Mouse (Mus musculus) left cerebral cortex, adult 8-10 months (tissue): ENCODE results near the gene Zfand6. TPM values are rescaled to one million over a fixed set of nuclear protein-coding genes. Genes with fewer than 3 reads are reported as not detected.

ENCODE experiments used
- DNase-seq, 2 experiments: peaks; one replicate each; pipeline ENCODE4 v3.0.0; 2022; ENCODE audit warnings: low spot score in 2 of 2
- total RNA-seq, 4 experiments: library from RNA; stranded (reverse); gene quantifications; 2 replicates each; pipeline ENCODE4 v1.2.4; 2022

Gene Zfand6
- 10 to 100 TPM; 59.2 to 83.4 (median 70.9) TPM for total RNA-seq

DNA sequence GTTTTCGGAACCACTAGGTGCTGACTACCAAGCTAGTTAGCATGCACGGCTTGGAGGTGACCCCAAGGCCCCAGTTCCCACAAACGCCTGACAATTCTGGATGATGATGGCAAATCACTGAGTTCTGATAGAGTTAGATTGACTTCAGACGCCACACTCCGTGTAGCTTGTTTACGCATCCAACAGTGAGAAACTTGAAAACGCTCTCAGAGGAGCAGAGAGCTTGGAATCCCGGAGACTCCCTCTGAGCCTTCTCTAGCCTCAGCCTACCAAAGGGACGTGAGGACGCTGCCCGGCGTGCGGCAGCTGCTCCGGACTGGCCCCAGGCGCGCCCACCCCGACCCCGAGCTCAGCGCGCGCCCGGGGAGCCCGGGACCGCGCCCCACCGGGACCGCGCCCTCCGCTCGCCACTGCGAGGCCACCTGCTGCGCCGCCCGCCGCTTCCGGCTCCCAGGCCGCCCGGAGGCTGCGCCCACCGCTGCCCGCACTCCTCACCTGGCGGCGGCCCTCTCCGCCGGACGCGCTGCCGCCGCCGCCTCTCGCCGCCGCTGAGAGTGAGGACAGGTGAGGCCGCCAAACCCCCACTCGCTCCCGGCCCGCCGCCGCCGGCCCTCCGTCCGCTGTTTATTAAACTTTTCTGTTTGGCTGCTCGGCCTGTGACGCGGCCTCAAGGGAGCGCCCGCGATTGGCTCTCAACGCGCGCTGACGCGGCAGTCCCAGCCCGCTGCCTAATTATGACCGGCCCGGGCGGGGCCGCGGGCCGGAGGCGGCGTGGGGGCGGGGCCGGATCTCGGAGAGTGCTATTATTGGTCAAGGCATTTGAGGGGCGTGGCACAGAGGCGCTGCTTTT, at the start of gene Zfand6:
Gene Zfand6 (minus strand): TSS at position 709 of the 850 bp plus-strand sequence.
- peak; percentile 96 to 98 for DNase-seq

DNA sequence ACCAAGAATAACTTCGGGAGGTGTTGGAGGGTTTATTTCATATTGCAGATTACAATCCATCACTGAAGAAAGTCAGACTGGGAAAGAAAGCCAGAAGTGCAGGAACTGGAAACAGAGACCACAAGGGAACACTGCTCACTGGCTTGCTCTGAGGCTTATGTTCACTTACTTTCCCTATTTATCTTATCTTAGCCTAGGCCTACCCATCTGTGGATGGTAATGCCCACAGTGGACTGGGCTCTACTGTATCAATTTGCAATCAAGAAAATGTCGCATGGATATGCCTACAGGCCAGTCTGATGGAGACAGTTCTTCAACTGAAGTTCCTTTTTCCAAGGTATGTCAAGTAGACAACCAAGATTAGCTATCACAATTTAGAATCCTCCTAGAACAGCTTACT, 47.0 kb upstream of the Zfand6 start:
- no peak for DNase-seq

DNA sequence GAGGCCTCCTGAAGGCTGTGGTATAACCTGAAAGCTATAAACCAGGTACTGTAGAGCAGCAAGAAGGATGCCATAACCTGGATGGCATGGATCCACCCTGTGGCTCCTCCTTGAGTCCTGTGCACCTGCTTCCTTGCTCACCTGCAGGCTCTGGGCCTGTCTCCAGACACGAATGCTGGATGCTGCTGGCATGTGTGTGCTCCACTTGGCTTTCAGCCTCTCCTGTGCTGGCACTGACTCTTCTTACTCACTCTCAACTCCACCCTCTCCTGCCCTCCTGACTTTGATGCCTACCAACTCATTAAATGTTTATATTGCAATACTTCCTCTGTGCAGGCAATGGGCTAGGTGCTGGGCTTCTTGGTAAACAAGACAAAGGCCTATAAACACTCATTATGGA, 43.3 kb upstream of the Zfand6 start:
- DNase-seq, result no peak

DNA sequence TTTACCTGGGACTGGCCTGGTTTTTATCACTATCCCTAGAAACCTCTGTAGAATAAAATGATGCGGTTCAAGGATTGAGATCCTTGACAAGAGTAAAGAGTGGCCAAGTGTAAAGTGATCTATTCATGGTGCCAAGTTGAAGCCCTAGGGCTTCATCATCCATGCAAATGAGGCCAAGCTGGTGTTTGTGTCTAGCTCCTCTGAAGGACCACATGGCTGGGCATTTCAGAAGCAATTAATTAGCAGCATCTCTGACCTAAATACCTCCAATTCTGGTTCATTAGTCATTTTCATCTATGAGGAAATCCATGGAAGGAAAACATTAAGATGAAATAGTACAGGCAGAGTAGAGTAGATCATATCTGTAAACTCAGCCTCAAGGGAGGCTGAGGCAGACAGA, 42.3 kb upstream of the Zfand6 start:
- no peak for DNase-seq

DNA sequence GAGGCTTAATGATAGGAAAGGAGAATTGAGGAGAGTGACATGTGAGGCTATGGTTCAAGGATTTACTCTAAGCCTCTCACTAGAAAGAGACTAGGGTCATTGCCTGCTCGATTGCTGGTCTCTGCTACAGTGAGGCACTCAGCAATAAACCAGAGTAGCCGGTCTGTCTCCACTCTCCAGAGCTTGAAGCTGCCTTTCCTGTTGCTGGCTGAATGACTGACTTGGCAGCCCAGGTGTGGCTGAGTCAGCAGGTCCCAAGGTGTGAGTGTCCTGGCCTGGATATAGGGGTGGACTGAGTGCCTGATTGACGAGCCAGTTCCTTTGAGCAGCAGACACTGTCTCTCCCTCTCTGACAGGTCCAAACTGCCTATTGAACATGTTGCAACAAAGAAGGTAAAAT, 41.3 kb upstream of the Zfand6 start:
- no peak for DNase-seq

DNA sequence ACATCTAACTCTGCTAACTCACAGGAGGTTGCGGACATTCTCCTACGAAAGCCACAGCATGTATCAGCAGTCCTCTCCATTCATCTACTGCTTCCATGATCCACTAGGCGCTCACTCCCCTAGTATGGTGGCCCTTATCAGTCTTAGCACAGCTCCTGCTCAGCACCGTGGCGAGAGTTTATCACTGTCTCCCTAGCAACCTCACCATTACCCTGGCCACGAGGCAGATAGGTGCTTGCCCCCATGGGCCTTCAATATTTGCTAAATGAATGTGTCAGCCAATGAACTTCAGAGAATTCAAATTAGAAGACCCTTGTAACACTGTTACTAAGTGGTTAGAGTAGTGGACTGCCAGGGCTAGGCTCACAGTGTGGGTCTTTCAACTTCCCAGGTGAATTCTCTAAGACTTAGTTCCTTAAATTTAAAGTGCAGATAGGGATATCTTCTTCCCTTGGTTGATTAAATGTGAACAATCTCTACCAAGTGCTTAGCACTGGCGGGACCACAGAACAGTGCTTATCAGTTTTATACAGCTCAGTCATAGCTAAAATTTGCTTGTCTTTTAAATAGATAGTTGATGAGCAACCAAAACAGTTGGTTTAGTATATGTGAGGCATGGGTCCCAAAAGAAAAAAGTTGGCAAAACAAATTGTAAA, 33.2 kb upstream of the Zfand6 start:
- no peak for DNase-seq

DNA sequence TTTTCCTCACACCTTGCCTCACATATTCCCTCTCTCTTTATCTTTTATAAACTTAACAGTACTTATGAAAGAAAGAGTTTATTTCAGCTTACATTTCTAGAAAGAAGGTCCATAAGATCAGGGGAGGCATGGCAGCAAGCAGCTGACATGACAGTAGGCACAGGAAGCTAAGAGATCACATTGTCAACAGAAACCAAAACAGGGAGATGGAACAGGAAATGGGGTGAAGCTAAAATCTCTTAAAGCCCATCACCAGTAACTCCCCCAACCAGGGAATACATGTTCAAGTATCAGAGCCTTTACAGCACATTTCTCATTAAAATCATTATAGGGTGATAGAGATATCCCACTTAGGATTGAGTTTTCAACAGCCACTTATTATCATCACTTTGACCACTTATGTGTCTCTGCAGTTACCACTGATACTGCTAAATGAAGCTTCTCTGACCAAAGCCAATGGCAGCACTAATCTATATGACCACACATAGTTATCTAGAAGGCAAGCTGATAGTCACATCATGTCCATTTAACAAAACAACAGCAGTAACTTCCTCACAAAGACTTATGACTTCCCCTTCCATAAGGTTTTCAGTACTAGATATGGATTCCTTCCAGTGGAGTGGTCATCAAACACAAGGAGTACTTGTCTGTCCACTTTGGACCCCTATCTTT, 20.7 kb upstream of the Zfand6 start:
- no peak for DNase-seq

DNA sequence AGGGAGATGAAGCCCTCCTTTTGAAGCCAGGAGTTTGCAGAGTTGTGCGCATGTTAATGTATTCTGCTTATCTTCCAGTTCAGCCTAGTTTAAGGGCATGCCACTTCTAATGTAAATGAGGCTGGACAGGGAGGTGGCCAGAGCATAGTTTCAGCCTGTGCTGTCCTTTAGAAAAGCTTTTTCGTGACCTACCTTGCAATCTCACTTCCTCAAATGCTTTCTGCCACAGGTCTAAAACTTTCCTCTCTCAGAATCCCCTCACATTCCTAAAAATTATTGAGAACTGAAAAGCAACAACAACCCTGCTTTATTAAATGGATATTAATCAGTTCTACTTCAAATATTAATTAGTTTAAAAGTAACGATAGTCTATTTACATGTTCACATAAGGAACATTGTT, 17.1 kb upstream of the Zfand6 start:
- DNase-seq, result no peak

DNA sequence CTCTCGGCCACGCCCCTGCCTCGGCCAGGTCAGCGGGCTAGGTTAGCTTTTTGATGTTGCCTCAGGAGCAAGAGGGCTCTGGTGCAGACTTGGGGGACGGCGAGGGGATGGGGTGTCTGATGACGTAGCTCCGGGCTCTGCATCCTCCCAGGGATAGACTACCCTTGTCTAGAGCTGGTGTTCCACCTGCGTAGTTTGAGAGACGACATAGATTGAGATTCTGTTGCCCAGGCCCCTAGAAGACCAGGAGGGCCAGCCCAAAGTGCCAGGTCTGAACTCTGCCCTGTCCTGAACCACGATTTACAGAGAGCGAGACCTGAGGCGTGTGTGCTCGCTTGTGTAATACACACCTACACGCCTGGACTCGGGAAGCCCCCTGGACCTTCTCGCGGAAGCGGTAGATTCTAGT, 346 bp upstream of the Zfand6 start:
- no peak for DNase-seq

DNA sequence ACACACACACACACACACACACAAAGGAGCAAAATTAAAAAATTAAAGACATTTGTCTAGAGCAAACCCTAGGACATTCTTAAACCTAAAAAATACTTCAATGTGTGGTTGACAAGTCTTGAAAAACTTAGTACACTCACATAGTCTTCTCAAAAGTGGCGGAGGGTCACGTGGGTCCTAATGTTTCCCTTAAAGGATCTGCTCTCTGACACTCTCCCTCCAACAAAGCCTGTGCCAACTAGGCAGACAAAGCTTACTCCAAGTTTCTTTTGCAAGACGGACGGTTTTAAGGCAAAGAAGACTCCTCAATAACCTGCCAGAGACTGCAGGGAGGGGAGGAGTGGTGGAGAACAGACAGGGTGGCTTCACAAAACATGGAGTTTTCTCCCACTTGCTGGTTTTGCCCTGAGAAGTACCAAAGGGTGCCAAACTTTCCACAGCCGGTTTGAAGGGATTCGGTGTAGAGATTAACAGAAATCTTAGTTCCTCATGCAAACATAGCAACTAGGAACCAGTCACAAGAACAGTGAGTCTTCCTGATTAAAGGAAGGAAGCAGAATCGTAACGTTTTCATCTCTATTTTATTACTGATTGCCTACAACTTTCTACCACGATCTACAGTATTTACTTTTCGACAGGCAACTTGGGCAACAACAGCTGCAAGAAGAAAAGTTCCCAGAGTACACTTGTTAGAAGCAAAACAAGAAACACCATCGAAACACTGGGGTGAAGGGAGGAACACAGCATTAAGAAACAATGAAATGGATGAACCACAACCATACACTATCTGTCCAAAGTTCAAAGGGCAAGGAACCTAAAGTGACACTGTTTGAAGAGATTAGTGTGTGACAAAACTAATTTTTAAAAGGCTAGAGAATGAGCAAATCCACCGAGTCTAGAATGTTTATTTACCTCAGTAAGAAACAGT, 1.8 kb downstream of the Zfand6 start:
- DNase-seq, result no peak

DNA sequence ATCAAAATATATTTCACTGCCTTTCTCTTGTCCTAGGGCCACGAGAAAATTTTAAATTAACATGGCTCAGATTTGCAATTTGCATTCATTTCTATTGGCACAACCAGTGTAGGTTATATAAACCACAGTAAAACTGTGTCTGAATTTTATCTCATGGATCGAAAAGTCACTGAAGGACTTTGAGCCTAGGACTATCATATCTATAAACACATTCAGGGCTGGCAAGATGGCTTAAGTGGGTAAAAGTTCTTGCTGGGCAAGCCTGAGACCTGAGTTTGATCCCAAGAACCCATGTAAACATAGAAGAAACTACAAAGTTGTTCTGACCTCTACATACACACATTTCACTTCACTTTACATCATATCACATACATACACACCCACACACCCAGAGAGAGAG, 3.4 kb downstream of the Zfand6 start:
- no peak for DNase-seq

DNA sequence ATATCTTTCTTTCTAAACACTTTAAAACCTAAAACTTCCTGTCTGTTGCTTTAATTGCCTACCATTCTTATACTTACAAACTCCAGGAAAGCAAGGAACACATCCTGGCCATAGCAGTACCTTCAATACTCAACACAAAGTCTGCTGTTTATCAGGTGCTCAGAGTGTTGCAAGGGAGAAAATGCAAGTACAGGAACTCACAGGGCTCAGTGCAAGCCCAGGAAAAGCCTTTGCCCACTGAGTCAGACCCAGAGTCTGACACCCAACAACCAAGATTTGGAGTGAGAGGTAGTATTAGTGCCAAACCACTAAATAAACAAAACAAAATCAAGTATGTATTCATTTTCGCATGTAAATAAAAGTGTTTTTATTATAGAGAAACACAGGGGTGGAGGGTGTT, 5.1 kb downstream of the Zfand6 start:
- no peak for DNase-seq

DNA sequence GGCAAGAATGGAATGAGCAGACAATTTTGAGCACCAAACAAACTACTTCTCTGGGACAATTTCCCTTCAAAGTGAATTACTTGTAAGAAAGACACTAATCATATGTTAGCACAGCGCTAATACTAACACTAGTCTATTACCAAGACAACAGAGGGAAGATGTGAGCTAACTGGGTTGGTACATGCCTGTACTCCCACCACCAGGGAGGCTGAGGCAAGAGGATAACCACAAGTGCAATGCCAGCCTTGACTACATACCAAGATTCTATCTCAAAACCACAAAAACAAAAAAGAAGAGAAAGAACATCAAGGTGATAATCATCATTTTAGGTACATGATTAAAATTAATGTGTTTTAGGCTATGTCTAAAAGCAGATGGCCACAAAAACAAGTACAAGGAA, 8.2 kb downstream of the Zfand6 start:
- DNase-seq, result no peak

DNA sequence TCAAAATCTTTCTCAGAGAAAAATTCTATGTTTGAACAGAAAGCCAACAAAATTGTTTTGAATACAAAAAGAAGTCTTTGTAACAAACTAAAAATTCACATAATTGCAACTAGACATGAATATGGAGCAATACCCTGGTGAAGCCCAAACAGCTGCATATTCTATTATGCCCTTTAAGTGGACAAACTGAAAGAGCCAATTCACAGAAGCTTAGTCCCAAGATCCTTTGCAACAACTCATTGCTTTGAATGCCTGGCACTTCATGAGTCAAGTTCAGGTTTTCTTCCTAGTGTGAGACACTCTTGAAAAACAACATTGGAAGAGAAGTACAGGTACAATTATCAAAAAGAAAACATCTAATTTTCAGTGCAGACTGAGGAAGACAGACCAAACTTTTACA, 8.8 kb downstream of the Zfand6 start:
- no peak for DNase-seq

DNA sequence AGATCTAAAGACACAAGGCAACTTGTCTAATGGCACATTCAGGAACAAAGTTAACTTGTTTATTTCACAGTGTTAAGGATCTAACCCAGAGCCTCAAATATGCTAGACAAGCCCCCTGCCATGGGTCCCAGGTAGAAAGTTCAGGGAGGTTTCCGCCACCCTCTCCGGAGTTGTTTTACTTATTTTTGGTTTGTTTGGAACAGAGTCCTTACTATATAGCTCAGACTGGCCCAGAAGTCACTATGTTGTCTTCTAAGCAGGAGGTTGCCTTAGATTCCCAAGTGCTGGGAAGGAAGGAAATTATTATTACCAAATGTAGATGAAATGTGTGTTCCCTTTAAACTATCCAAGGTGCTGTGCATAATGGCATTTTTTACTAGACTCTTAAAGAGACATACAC, 9.7 kb downstream of the Zfand6 start:
- DNase-seq, result no peak

DNA sequence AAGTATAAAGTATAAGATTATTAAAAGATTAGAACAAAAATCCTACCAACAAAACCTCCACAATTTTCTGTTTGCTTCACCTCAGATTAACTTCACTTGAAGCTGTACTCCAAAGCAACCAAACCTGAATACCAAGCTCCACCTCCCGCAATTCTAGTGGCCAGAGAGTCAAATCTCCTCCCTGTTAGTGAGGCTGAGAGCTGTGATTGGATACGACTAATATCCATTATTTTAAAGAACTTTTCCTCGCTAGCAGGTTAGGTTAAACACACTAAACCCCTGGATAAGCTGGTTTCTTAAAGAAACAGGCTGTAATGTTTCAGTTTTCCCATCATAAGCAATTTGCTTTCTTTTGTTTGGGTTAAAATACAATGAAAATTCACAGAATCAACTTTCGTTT, 10.5 kb downstream of the Zfand6 start:
- DNase-seq, result peak in 1 of 2 experiments; percentile 76

DNA sequence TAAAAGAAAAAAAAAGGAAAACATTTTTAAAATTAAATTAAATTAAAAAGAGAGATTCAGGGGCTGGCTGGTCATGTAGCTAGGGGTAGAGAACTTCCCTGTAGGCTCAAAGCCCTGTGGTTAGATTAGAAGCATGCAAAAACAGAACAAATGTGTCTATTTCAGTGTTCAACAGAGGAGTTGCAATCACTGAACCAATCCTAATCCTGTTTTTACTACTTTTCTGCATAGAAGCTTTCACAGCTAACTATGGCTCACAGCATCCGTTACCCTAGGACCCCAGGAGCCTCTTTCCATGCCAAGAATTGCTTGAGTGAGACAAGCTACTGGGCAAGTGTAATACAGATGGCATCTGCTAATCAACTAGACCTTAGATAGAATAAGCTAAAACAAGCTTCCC, 16.7 kb downstream of the Zfand6 start:
- DNase-seq, result no peak

DNA sequence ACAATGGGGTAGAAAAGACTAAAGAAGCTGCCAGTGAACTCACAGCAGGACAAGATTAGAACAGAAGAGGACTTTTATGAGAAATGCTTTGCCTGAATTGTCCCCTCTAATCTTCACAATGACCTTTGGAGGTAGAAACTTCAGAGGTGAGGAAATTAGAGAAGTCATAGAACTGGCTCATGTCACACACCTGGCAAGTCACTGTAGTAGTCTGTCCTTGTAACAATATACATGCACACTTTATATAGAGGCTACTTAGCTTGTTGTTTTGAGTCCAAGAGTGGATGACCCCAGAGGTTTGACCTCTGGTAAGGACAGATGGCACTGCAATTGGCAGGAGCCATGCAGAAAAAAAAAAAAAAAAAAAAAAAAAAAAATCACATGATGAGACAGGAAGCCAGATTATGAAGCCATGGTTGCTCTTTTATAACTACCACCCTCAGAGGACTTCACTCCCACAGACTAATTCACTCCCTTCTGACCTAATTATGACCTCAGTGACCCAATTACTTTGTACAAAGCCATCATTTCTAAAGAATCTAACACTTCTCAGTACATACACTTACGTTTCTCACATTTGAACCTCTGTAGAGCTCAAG, 20.1 kb downstream of the Zfand6 start:
- DNase-seq, result no peak

DNA sequence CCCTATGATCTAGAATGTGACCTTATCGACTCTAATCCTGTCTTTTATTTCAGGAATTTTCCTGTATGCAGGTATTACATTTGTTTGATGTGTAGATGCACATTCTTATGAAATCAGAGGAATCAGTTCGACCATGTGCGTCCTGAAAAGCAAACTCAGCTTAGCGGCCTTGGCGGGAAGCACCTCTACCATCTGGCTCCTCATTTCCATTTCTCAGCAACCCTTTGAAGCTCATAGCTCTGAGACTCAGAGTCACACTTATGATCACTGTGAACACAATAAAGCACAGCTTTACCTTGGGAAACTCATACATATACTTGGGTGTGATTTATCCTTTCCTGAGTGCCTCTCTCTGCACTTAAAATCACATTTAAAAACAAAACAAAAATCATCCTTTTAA, 21.8 kb downstream of the Zfand6 start:
- no peak for DNase-seq

DNA sequence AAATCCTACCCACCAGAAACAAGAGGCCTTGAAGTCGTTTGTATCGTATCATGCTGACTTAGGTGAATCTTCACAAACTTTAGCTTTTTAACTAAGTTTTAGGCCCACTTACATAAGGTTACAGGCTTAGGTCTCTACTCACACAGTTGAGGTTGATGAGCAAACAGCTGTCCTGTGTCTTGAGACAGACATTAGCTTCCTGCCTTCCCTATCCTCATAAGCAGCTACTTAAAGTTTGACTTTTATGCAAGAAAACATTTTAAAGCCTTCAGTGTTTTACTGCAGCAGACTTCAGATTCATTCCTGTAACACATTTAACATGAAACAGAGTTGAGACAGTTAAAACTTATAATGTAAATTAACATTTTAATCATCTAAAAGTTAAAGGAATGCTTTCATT, 37.0 kb downstream of the Zfand6 start:
- DNase-seq, result no peak

DNA sequence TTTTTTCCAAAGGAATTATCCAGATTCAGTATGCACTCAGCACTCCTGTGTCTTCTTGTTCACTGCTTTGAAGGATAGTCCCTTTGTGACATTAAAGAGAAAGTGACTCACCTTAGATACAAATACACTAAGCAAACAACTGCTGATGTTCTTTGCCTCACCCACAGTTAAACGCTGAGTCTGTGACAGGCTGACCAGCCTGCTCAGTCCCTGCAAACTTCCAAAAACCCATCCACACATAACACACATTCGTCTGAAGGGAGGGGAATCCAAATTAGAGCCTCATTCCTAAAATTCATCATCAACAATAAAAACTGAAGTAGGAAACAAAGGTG, 37.8 kb downstream of the Zfand6 start:
- DNase-seq, result no peak
